Mouse (Mus musculus): ENCODE data around the gene Grik1. TPM values are rescaled to one million over a fixed set of nuclear protein-coding genes. Genes with fewer than 3 reads are reported as not detected.

The Grik1 gene
- polyA plus RNA-seq (2014; fragmentation: Illumina TruSeq; extraction: RNeasy Lipid Tissue Mini Kit (QIAGEN cat#74804); ENCODE audit: low read depth, low replicate concordance) = not detected

GRCm38 (mm10) chr16:88290132-88290772, at the start of gene Grik1:
Gene Grik1, minus strand, starts transcription at chr16:88290265.

Other genes with a start within 250 kb of the Grik1 start
- 0.53 TPM for gene Cldn17, start 216.7 kb upstream of the Grik1 start, polyA plus RNA-seq (2014; fragmentation: Illumina TruSeq; extraction: RNeasy Lipid Tissue Mini Kit (QIAGEN cat#74804); ENCODE audit: low read depth, low replicate concordance)

All from kidney, adult 10 weeks (tissue).